In genomic region chr2:168044681-168045287, GRCm38 (mm10) we compare ENCODE assay signal across 15 mouse cellular contexts. TPM values are rescaled to one million over a fixed set of nuclear protein-coding genes. Genes with fewer than 3 reads are reported as not detected.
A peak's percentile ranks its signal among the peaks of the same experiment; 100 is the strongest.
DNase-seq lines count a peak whose midpoint lies in the region; ATAC-seq lines count a peak whose summit lies in the region.
"Had no signal": no experiment of that assay in that cellular context is flagged by ENCODE, and none has a peak within 500 bp of the region (broad histone marks: within the 10 kb centered on the region; RNA-seq: fewer than 3 reads in every experiment).

No protein-coding gene starts in this region.

- 76% methylated on average over 10 of the region's 10 CpGs for WGBS in lung, embryonic 15.5 days
- WGBS in limb, embryonic 13.5 days = 84% methylated on average over 10 of the region's 10 CpGs

- no peaks in the 10 kb centered on the region for H3K9me3 ChIP-seq in lung, embryonic 15.5 days
- no peaks in the 10 kb centered on the region for H3K9me3 ChIP-seq in limb, embryonic 13.5 days
- H3K9me3 ChIP-seq: heart, embryonic 12.5 days had no signal

- H3K4me1 ChIP-seq in lung, embryonic 15.5 days = peaks cover 28% of the 10 kb centered on the region
- peaks cover 35% of the 10 kb centered on the region for H3K4me1 ChIP-seq in limb, embryonic 13.5 days

- H3K9ac ChIP-seq in lung, embryonic 15.5 days = no peak overlapping the region
- H3K9ac ChIP-seq in limb, embryonic 13.5 days = no peak overlapping the region
- H3K9ac ChIP-seq: heart, embryonic 12.5 days had no signal

- no peak for ATAC-seq in lung, embryonic 15.5 days (ENCODE audit: borderline replicate concordance, extremely low read depth, low FRiP score, low TSS enrichment)
- no peak for ATAC-seq in limb, embryonic 13.5 days (ENCODE audit: low FRiP score, low read depth)
- no peak for ATAC-seq in megakaryocyte, adult 5-6 weeks (ENCODE audit: poor library complexity, severe bottlenecking)
- ATAC-seq: forebrain, embryonic 16.5 days had no signal

- peak overlapping the region; percentile 85 for H3K27ac ChIP-seq in lung, embryonic 15.5 days
- peak overlapping the region; percentile 89; the same call in 1 of the 2 replicates for H3K27ac ChIP-seq in limb, embryonic 13.5 days
- H3K27ac ChIP-seq: left cerebral cortex, adult 2 months had no signal

- H3K27me3 ChIP-seq in lung, embryonic 15.5 days = peaks cover 6% of the 10 kb centered on the region; the same call in 1 of the 2 replicates
- H3K27me3 ChIP-seq in limb, embryonic 13.5 days = peaks cover 12% of the 10 kb centered on the region
- H3K27me3 ChIP-seq: heart, embryonic 12.5 days had no signal

- H3K36me3 ChIP-seq in lung, embryonic 15.5 days = no peaks in the 10 kb centered on the region
- no peaks in the 10 kb centered on the region for H3K36me3 ChIP-seq in limb, embryonic 13.5 days
- H3K36me3 ChIP-seq: heart, embryonic 12.5 days had no signal

- no peak overlapping the region for H3K4me2 ChIP-seq in lung, embryonic 15.5 days
- H3K4me2 ChIP-seq in limb, embryonic 13.5 days (replicated peaks) = 0 out of 2 replicates have a peak overlapping the region, but pooled peaks have one; percentile 38
- H3K4me2 ChIP-seq: heart, embryonic 12.5 days had no signal

- no peak for DNase-seq in lung, postnatal 10 days
- DNase-seq in kidney, adult 9 months = peak; percentile 78
- DNase-seq in urinary bladder, adult 18-20 months (ENCODE audit: low spot score in 2 of 2) = no peak
- no peak for DNase-seq in cerebellum, postnatal 4 days (ENCODE audit: low spot score in 2 of 2)
- DNase-seq: cerebellum, adult 11-12 months; gastrocnemius, postnatal 14 days; thymus, adult 2 months had no signal

- H3K4me3 ChIP-seq in lung, embryonic 15.5 days = no peak overlapping the region
- no peak overlapping the region for H3K4me3 ChIP-seq in limb, embryonic 13.5 days
- H3K4me3 ChIP-seq: heart, embryonic 12.5 days; left cerebral cortex, adult 2 months; myocyte had no signal

RNA-seq across cellular contexts. Expression of gene Ripor3, which starts 34.4 kb away (rescaled TPM):
- 2.3 TPM in 2 replicates for polyA plus RNA-seq in lung, embryonic 15.5 days (2015; fragmentation: Nextera tagmentation; extraction: Ambion mirVana)
- polyA plus RNA-seq in limb, embryonic 13.5 days (2015; fragmentation: Nextera tagmentation; extraction: Ambion mirVana) = 2.6 and 2.8 TPM in 2 replicates
- 0.20 TPM in 1 of 2 replicates, not detected in the other for total RNA-seq in megakaryocyte, adult 5-6 weeks (2015)
- total RNA-seq in megakaryocyte, adult 5-6 weeks (2017) = not detected in 2 replicates
- total RNA-seq: hematopoietic stem cell, adult 5-6 weeks had no signal

RNA-seq across cellular contexts. Expression of gene Pard6b, which starts 36.0 kb away (rescaled TPM):
- 10.8 and 12.8 TPM in 2 replicates for polyA plus RNA-seq in lung, embryonic 15.5 days (2015; fragmentation: Nextera tagmentation; extraction: Ambion mirVana)
- polyA plus RNA-seq in limb, embryonic 13.5 days (2015; fragmentation: Nextera tagmentation; extraction: Ambion mirVana) = 2.7 and 3.7 TPM in 2 replicates
- 0.30 TPM in 1 of 2 replicates, not detected in the other for total RNA-seq in megakaryocyte, adult 5-6 weeks (2015)
- total RNA-seq in megakaryocyte, adult 5-6 weeks (2017) = 0.26 TPM in 1 of 2 replicates, not detected in the other
